Mouse (Mus musculus): ENCODE results near the gene Olfr320. TPM values are rescaled to one million over a fixed set of nuclear protein-coding genes. Genes with fewer than 3 reads are reported as not detected.
A peak's percentile ranks its signal among the peaks of the same experiment; 100 is the strongest.

The Olfr320 gene
- not detected in 2 replicates for polyA plus RNA-seq (2014; fragmentation: Nextera tagmentation; extraction: Ambion mirVana)

DNA sequence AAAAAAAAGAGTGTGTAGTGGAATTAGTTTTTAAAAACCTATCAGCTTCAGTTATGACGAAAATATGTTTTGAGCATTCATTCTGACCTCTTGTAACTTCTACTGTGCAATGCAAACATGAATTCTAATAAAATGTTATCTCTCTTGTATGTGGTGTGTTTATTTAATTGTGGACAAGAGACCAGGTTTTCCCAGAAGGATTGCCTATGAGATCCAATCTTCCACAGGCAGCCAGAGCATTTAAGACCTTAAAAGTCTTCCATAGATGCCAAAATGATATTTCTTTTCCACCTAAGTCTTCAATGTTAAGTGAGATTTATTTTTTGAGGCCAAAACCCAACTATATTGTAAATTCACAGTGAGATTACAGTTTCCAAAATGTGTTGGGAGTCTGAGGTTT lies at the start of gene Olfr320:
Olfr320 (plus strand) TSS at position 301 of the 400 bp plus-strand sequence.
- Histone ChIP-seq H3K4me3 (ENCODE audit: low read depth, low read length) (no peak within 1 kb of the TSS), H3K9ac (ENCODE audit: low read depth, low read length) (no peak within 1 kb of the TSS), H3K9me3 (replicated peaks; ENCODE audit: control insufficient read depth, low read length) (no peaks in the 10 kb centered on the region), H3K27me3 (ENCODE audit: control insufficient read depth, insufficient read depth, low read length) (no peaks in the 10 kb centered on the region), H3K4me2 (no peak within 1 kb of the TSS), H3K36me3 (ENCODE audit: control insufficient read depth, insufficient read depth, low read length) (no peaks in the 10 kb centered on the region), H3K4me1 (ENCODE audit: control insufficient read depth, insufficient read depth, low read length) (no peaks in the 10 kb centered on the region), H3K27ac (ENCODE audit: low read depth, low read length) (no peak within 1 kb of the TSS)
- no peak for ATAC-seq (replicated peaks; ENCODE audit: insufficient number of reproducible peaks, low FRiP score, low TSS enrichment)
- 76% methylated on average over 1 of the region's 1 CpGs for WGBS (ENCODE audit: insufficient replicate concordance)

DNA sequence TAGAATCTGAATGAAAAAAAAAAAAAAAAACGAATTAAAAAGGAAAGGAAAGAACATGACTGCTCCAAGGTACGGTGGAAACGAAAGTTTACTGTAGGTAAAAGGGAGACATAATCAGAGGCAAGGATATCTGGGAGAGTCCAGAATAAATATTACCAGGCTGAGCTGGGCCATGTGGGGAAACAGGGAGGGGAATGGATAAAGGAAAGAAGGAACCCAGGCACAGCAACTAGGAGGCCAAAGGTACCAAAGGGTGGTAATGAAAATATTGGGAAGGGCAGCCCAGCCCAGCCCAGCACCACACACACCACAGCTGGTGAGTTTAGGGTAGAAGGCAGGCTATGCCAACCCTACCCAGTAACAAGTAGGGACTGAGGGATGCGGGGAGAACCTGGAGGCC lies 46.0 kb upstream of the Olfr320 start:
- Histone ChIP-seq H3K9ac (ENCODE audit: low read depth, low read length) (no peak overlapping the region), H3K9me3 (replicated peaks; ENCODE audit: control insufficient read depth, low read length) (no peaks in the 10 kb centered on the region), H3K27me3 (ENCODE audit: control insufficient read depth, insufficient read depth, low read length) (peaks cover 19% of the 10 kb centered on the region), H3K4me2 (no peak overlapping the region), H3K27ac (ENCODE audit: low read depth, low read length) (no peak overlapping the region), H3K4me3 (ENCODE audit: low read depth, low read length) (no peak overlapping the region), H3K36me3 (ENCODE audit: control insufficient read depth, insufficient read depth, low read length) (no peaks in the 10 kb centered on the region), H3K4me1 (ENCODE audit: control insufficient read depth, insufficient read depth, low read length) (no peaks in the 10 kb centered on the region)
- ATAC-seq (replicated peaks; ENCODE audit: insufficient number of reproducible peaks, low FRiP score, low TSS enrichment): no peak
- WGBS (ENCODE audit: insufficient replicate concordance): 51% methylated on average over 4 of the region's 4 CpGs

DNA sequence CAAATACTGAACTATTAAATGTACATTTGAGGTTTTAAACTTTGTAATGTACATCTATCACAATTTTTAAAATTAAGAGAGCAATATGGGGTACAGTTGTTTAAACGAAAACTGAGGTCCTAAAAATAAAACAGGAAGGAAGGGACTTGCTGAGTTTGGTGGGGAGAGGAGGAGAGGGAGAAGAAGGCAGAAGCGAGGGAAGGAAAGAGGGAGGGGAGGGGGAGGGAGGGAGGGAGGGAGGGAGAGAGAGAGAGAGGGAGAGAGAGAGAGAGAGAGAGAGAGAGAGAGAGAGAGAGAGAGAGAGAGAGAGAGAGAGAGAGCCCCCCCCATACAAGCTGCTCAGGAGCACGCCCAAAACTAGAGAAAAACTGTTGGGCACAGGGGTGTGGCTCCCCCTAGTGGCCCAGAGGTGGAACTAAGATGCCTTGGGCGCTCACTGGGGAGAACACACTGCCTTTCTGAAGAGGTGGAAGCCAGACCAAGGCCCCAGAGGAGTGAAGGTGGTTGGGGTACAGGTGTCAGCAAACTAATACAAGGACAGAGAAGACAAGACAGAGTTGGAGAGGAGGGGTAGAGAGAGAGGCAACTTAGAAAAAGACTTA lies 44.4 kb upstream of the Olfr320 start:
- Histone ChIP-seq H3K36me3 (ENCODE audit: control insufficient read depth, insufficient read depth, low read length) (no peaks in the 10 kb centered on the region), H3K4me3 (ENCODE audit: low read depth, low read length) (no peak overlapping the region), H3K9ac (ENCODE audit: low read depth, low read length) (no peak overlapping the region), H3K27ac (ENCODE audit: low read depth, low read length) (no peak overlapping the region), H3K4me2 (no peak overlapping the region), H3K9me3 (replicated peaks; ENCODE audit: control insufficient read depth, low read length) (no peaks in the 10 kb centered on the region), H3K27me3 (ENCODE audit: control insufficient read depth, insufficient read depth, low read length) (peaks cover 30% of the 10 kb centered on the region), H3K4me1 (ENCODE audit: control insufficient read depth, insufficient read depth, low read length) (peaks cover 6% of the 10 kb centered on the region; the same call in 1 of the 2 replicates)
- no peak for ATAC-seq (replicated peaks; ENCODE audit: insufficient number of reproducible peaks, low FRiP score, low TSS enrichment)
- WGBS (ENCODE audit: insufficient replicate concordance): 21% methylated on average over 3 of the region's 4 CpGs

DNA sequence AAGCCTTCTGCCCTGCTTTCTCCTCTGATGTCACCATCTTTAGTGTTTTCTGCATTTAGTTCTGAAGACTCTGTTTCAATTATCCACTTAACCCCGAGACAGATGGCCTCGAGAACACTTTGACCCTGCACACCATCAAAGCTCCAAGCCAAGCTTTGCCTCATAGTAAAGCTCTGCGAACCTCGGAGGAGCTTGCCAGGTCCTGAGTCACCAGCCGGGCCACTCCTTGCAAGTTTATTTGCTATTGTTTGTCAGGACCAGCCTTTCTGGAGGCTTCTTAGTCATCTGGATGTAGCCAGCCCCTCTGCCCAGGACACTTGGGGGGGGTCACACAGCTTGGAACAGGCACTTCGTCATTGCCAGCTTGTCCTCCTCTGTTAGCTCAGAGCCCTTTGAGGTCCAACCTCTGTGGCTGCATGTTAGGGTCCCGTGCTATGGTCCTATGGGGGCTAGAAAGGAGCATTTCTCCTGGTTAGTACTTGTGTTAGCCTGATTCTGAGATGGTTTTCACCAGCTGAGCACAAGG lies 42.7 kb upstream of the Olfr320 start:
- Histone ChIP-seq H3K27me3 (ENCODE audit: control insufficient read depth, insufficient read depth, low read length) (peaks cover 37% of the 10 kb centered on the region), H3K4me1 (ENCODE audit: control insufficient read depth, insufficient read depth, low read length) (peaks cover 6% of the 10 kb centered on the region; the same call in 1 of the 2 replicates), H3K9me3 (replicated peaks; ENCODE audit: control insufficient read depth, low read length) (no peaks in the 10 kb centered on the region), H3K27ac (ENCODE audit: low read depth, low read length) (no peak overlapping the region), H3K36me3 (ENCODE audit: control insufficient read depth, insufficient read depth, low read length) (no peaks in the 10 kb centered on the region), H3K4me2 (no peak overlapping the region), H3K4me3 (ENCODE audit: low read depth, low read length) (no peak overlapping the region), H3K9ac (ENCODE audit: low read depth, low read length) (no peak overlapping the region)
- 69% methylated on average over 7 of the region's 7 CpGs for WGBS (ENCODE audit: insufficient replicate concordance)
- no peak for ATAC-seq (replicated peaks; ENCODE audit: insufficient number of reproducible peaks, low FRiP score, low TSS enrichment)

DNA sequence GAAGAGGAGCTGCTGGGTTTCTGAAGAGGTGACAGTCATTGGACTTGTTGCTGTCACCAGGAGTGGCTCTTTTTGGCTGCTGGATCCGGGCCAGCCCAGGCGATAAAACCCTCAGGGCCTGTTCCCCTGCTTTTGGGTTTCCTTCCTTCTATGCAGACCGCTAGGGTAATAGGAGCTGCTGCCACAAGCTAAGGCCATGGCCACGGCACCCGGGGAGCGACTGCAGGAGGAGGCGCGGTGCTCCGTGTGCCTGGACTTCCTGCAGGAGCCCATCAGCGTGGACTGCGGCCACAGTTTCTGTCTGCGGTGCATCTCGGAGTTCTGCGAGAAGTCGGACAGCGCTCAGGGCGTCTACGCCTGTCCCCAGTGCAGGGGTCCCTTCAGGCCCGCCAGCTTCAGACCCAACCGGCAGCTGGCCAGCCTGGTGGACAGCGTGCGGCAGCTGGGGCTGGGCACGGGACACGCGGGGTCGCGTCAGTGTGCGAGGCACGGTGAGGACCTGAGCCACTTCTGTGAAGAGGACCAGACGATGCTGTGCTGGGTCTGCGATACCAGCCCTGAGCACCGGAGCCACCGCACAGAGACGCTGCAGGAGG lies 40.5 kb upstream of the Olfr320 start, which contains the start of gene Trim58:
Trim58 (plus strand) TSS at position 194 of the 596 bp plus-strand sequence.
- Histone ChIP-seq H3K27me3 (ENCODE audit: control insufficient read depth, insufficient read depth, low read length) (peaks cover 37% of the 10 kb centered on the region), H3K27ac (ENCODE audit: low read depth, low read length) (peak within 1 kb of the TSS; percentile 75), H3K9me3 (replicated peaks; ENCODE audit: control insufficient read depth, low read length) (no peaks in the 10 kb centered on the region), H3K4me1 (ENCODE audit: control insufficient read depth, insufficient read depth, low read length) (peaks cover 6% of the 10 kb centered on the region; the same call in 1 of the 2 replicates), H3K4me3 (ENCODE audit: low read depth, low read length) (peak within 1 kb of the TSS; percentile 41), H3K36me3 (ENCODE audit: control insufficient read depth, insufficient read depth, low read length) (no peaks in the 10 kb centered on the region), H3K9ac (ENCODE audit: low read depth, low read length) (peak within 1 kb of the TSS; percentile 69), H3K4me2 (peak within 1 kb of the TSS; percentile 74)
- WGBS (ENCODE audit: insufficient replicate concordance): 1% methylated on average over 34 of the region's 34 CpGs
- ATAC-seq (replicated peaks; ENCODE audit: insufficient number of reproducible peaks, low FRiP score, low TSS enrichment): peak; percentile 63; the same call in 1 of the 2 replicates

DNA sequence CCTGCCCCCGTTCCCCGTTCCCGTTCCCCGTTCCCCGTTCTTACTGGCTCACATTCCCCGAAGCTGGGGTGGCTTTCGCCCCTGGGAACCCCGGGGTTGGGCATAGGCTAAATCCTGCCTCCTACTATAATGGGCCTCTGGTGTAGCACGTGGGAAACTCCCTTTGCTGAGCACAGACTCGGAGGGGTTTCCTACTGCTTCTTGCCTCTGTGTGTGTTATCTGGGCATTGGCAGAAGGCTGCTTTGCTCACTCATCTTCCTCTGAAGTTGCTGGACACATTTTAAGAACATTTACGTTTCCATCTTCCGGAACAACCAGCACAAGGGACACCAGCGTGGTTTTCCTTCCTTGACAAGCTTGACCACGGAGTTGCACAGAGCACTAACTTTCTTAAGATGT lies 39.8 kb upstream of the Olfr320 start:
- 25% methylated on average over 14 of the region's 14 CpGs for whole genome bisulfite sequencing (ENCODE audit: insufficient replicate concordance)
- peaks cover 37% of the 10 kb centered on the region for H3K27me3 ChIP-seq (ENCODE audit: control insufficient read depth, insufficient read depth, low read length)
- H3K27ac ChIP-seq (ENCODE audit: low read depth, low read length): peak overlapping the region; percentile 75
- H3K9ac ChIP-seq (ENCODE audit: low read depth, low read length): peak overlapping the region; percentile 69; the same call in 1 of the 2 replicates
- no peaks in the 10 kb centered on the region for H3K9me3 ChIP-seq (replicated peaks; ENCODE audit: control insufficient read depth, low read length)
- peak; percentile 77; the same call in 1 of the 2 replicates for ATAC-seq (replicated peaks; ENCODE audit: insufficient number of reproducible peaks, low FRiP score, low TSS enrichment)
- H3K36me3 ChIP-seq (ENCODE audit: control insufficient read depth, insufficient read depth, low read length): no peaks in the 10 kb centered on the region
- H3K4me3 ChIP-seq (ENCODE audit: low read depth, low read length): peak overlapping the region; percentile 41
- peaks cover 6% of the 10 kb centered on the region; the same call in 1 of the 2 replicates for H3K4me1 ChIP-seq (ENCODE audit: control insufficient read depth, insufficient read depth, low read length)
- H3K4me2 ChIP-seq: peak overlapping the region; percentile 74

DNA sequence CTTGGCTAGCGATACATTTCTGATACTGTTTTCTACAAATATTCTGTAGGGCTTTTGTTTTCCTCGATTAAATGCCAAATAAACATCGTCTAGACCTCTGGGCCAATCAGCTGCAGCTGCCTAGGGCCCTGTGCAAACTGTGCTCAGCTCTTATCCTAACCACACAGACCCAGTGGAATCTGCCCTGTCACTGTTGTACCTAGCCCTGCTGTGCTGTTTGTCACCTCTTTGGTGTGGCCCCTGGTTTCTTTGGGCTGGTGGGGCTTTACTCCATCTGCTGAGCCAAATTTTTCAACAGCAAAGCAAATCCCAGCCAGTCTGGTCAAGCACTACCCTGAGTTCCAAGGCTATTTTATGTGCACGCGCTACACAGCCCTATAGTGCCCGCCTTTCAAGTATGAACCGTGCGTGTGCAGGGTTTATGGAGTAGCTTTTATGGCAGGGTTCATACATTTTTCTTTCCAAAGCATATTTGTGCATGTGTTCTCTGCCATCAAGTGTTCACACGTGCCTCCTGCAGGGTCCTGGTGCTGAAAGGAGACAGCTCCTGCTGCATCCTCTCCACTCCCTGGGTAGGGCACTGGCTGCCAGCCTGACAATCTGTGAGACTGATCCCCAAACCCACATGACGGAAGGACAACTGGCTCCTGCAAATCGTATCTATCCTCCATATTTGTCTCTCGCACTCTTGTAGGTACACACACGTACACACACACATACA lies 39.1 kb upstream of the Olfr320 start:
- ATAC-seq (replicated peaks; ENCODE audit: insufficient number of reproducible peaks, low FRiP score, low TSS enrichment): peak; percentile 87
- 73% methylated on average over 13 of the region's 13 CpGs for WGBS (ENCODE audit: insufficient replicate concordance)
- Histone ChIP-seq H3K27ac (ENCODE audit: low read depth, low read length) (peak overlapping the region; percentile 92), H3K36me3 (ENCODE audit: control insufficient read depth, insufficient read depth, low read length) (no peaks in the 10 kb centered on the region), H3K4me2 (peak overlapping the region; percentile 43), H3K9me3 (replicated peaks; ENCODE audit: control insufficient read depth, low read length) (no peaks in the 10 kb centered on the region), H3K4me3 (ENCODE audit: low read depth, low read length) (peak overlapping the region; percentile 16; the same call in 1 of the 2 replicates), H3K27me3 (ENCODE audit: control insufficient read depth, insufficient read depth, low read length) (peaks cover 37% of the 10 kb centered on the region), H3K4me1 (ENCODE audit: control insufficient read depth, insufficient read depth, low read length) (peaks cover 6% of the 10 kb centered on the region; the same call in 1 of the 2 replicates), H3K9ac (ENCODE audit: low read depth, low read length) (0 out of 2 replicates have a peak overlapping the region, but pooled peaks have one; percentile 39)

DNA sequence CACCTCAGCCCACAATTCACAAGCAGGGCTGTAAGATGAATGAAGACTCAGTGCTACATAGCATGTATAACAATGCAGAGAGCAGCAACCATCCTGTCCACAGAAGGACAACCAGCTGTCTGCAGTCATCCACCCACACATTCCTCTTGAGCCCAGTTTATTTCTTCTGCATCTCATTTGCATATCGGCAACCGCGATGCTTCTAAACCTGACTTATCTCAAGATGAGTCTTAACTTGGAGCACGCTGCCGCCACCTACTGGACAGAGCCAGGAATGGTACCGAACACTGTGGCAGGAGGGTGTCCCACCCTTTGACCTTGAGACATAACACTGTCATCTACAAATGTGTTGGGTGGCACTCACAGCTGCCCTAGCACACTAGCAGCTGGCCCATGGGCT lies 37.5 kb upstream of the Olfr320 start:
- Histone ChIP-seq H3K4me2 (peak overlapping the region; percentile 10), H3K4me3 (ENCODE audit: low read depth, low read length) (no peak overlapping the region), H3K36me3 (ENCODE audit: control insufficient read depth, insufficient read depth, low read length) (no peaks in the 10 kb centered on the region), H3K9me3 (replicated peaks; ENCODE audit: control insufficient read depth, low read length) (no peaks in the 10 kb centered on the region), H3K27me3 (ENCODE audit: control insufficient read depth, insufficient read depth, low read length) (peaks cover 29% of the 10 kb centered on the region), H3K27ac (ENCODE audit: low read depth, low read length) (0 out of 2 replicates have a peak overlapping the region, but pooled peaks have one; percentile 46), H3K4me1 (ENCODE audit: control insufficient read depth, insufficient read depth, low read length) (peaks cover 6% of the 10 kb centered on the region; the same call in 1 of the 2 replicates), H3K9ac (ENCODE audit: low read depth, low read length) (no peak overlapping the region)
- no peak for ATAC-seq (replicated peaks; ENCODE audit: insufficient number of reproducible peaks, low FRiP score, low TSS enrichment)
- 31% methylated on average over 6 of the region's 6 CpGs for WGBS (ENCODE audit: insufficient replicate concordance)

All from heart, embryonic 11.5 days (tissue).